Comparison of ENCODE assay signal across 13 mouse cellular contexts in genomic region chr4:137015934-137016333, GRCm38 (mm10). TPM values are rescaled to one million over a fixed set of nuclear protein-coding genes. Genes with fewer than 3 reads are reported as not detected.
DNase-seq lines count a peak whose midpoint lies in the region; ATAC-seq lines count a peak whose summit lies in the region.
"Had no signal": no experiment of that assay in that cellular context is flagged by ENCODE, and none has a peak within 500 bp of the region (broad histone marks: within the 10 kb centered on the region; RNA-seq: fewer than 3 reads in every experiment).

No protein-coding gene starts in this region.

- DNase-seq in left cerebral cortex, postnatal 4 days: peak; percentile 71
- no peak for DNase-seq in left cerebral cortex, postnatal 10 days (ENCODE audit: extremely low spot score in 1 of 2, low spot score in 2 of 2)
- peak; percentile 80 to 86 for DNase-seq in cerebellum, adult 18-20 months
- DNase-seq in yolk sac, embryonic 10.5 days (ENCODE audit: low spot score): no peak
- DNase-seq in adipocyte (ENCODE audit: low spot score): no peak
- DNase-seq in gastrocnemius, postnatal 25 days: no peak
- DNase-seq: heart, adult 18-20 months; kidney, postnatal 25 days; spleen, adult 18-20 months; thymus, adult 18-20 months had no signal

- H3K9me3 ChIP-seq in forebrain, embryonic 16.5 days (ENCODE audit: control insufficient read depth, low read length): no peaks in the 10 kb centered on the region
- no peaks in the 10 kb centered on the region for H3K9me3 ChIP-seq in neural tube, embryonic 14.5 days (ENCODE audit: control insufficient read depth, low read length)
- H3K9me3 ChIP-seq: liver, embryonic 15.5 days had no signal

- no peaks in the 10 kb centered on the region for H3K36me3 ChIP-seq in forebrain, embryonic 16.5 days (ENCODE audit: control insufficient read depth, insufficient read depth)
- no peaks in the 10 kb centered on the region for H3K36me3 ChIP-seq in neural tube, embryonic 14.5 days (ENCODE audit: control insufficient read depth, insufficient read depth, low read length)

- intact Hi-C loops in left cerebral cortex, postnatal 4 days (cut with DNase I): no loop called here
- intact Hi-C loops in left cerebral cortex, postnatal 10 days (cut with DNase I): no loop called here

- H3K27me3 ChIP-seq in forebrain, embryonic 16.5 days (replicated peaks; ENCODE audit: control insufficient read depth, insufficient read depth, low read length): no peaks in the 10 kb centered on the region
- H3K27me3 ChIP-seq in neural tube, embryonic 14.5 days (ENCODE audit: control insufficient read depth, insufficient read depth, low read length): no peaks in the 10 kb centered on the region
- H3K27me3 ChIP-seq: liver, embryonic 15.5 days had no signal

- H3K4me1 ChIP-seq in forebrain, embryonic 16.5 days (replicated peaks; ENCODE audit: control insufficient read depth, insufficient read depth, low read length): peaks cover 6% of the 10 kb centered on the region
- H3K4me1 ChIP-seq in neural tube, embryonic 14.5 days (ENCODE audit: control insufficient read depth, insufficient read depth, low read length): 0 out of 2 replicates have a peak, but pooled peaks cover 6% of the 10 kb centered on the region
- H3K4me1 ChIP-seq: liver, embryonic 15.5 days had no signal

- H3K4me2 ChIP-seq in forebrain, embryonic 16.5 days (ENCODE audit: low read length): no peak overlapping the region
- no peak overlapping the region for H3K4me2 ChIP-seq in neural tube, embryonic 14.5 days (ENCODE audit: low read depth, low read length)
- H3K4me2 ChIP-seq: liver, embryonic 15.5 days had no signal

- peak; percentile 75 for ATAC-seq in forebrain, embryonic 16.5 days
- ATAC-seq in neural tube, embryonic 14.5 days (ENCODE audit: low read depth): no peak; the same call in 1 of the 2 replicates

- WGBS in forebrain, embryonic 16.5 days: 23% methylated on average over 8 of the region's 8 CpGs
- 22% methylated on average over 8 of the region's 8 CpGs for WGBS in neural tube, embryonic 14.5 days

- no peak overlapping the region for H3K4me3 ChIP-seq in forebrain, embryonic 16.5 days (replicated peaks; ENCODE audit: low read length)
- H3K4me3 ChIP-seq in neural tube, embryonic 14.5 days (ENCODE audit: low read depth, low read length): no peak overlapping the region
- H3K4me3 ChIP-seq: liver, embryonic 15.5 days had no signal

- H3K9ac ChIP-seq in forebrain, embryonic 16.5 days (replicated peaks; ENCODE audit: low read depth, low read length): no peak overlapping the region
- no peak overlapping the region for H3K9ac ChIP-seq in neural tube, embryonic 14.5 days (replicated peaks; ENCODE audit: low read depth, low read length)
- H3K9ac ChIP-seq: liver, embryonic 15.5 days had no signal

- peak overlapping the region; percentile 10; the same call in 1 of the 2 replicates for H3K27ac ChIP-seq in forebrain, embryonic 16.5 days (ENCODE audit: low read length)
- H3K27ac ChIP-seq in neural tube, embryonic 14.5 days (ENCODE audit: low read depth, low read length): 0 out of 2 replicates have a peak overlapping the region, but pooled peaks have one; percentile 6
- H3K27ac ChIP-seq: liver, embryonic 15.5 days had no signal

RNA-seq across cellular contexts. Expression of gene Zbtb40, which starts 32.7 kb away (rescaled TPM):
- 10 to 100 TPM in 1 of 2 experiments, 1 to 10 TPM in 1; 8.8 to 12.7 TPM for total RNA-seq in left cerebral cortex, postnatal 4 days (2021)
- total RNA-seq in left cerebral cortex, postnatal 10 days (2021): 1 to 10 TPM; 6.6 to 7.2 TPM
- 5.3 and 6.0 TPM in 2 replicates for polyA plus RNA-seq in forebrain, embryonic 16.5 days (2015; fragmentation: Nextera tagmentation; extraction: Ambion mirVana)
- polyA plus RNA-seq in neural tube, embryonic 14.5 days (2014; fragmentation: Nextera tagmentation; extraction: Ambion mirVana): 4.7 and 4.8 TPM in 2 replicates
- total RNA-seq in gastrocnemius, postnatal 25 days (2021): 1 to 10 TPM; 6.5 to 7.6 TPM

RNA-seq across cellular contexts. Expression of gene Epha8, which starts 59.3 kb away (rescaled TPM):
- 10 to 100 TPM; 21.6 to 23.0 TPM for total RNA-seq in left cerebral cortex, postnatal 4 days (2021)
- 10 to 100 TPM; 13.5 to 15.0 TPM for total RNA-seq in left cerebral cortex, postnatal 10 days (2021)
- 3.7 and 6.7 TPM in 2 replicates for polyA plus RNA-seq in forebrain, embryonic 16.5 days (2015; fragmentation: Nextera tagmentation; extraction: Ambion mirVana)
- 9.9 and 13.1 TPM in 2 replicates for polyA plus RNA-seq in neural tube, embryonic 14.5 days (2014; fragmentation: Nextera tagmentation; extraction: Ambion mirVana)
- not detected for total RNA-seq in gastrocnemius, postnatal 25 days (2021)

Comparison
In these comparisons a context has a peak if more than half of its experiments do, and no peak if none do; other contexts are left out.
1. DNase-seq: peak in left cerebral cortex, postnatal 4 days (single experiment) and cerebellum, adult 18-20 months (2 of 2); none in left cerebral cortex, postnatal 10 days (0 of 2), yolk sac, embryonic 10.5 days (single experiment), adipocyte (single experiment) and gastrocnemius, postnatal 25 days (single experiment).
2. RNA of gene Epha8, which starts 59.3 kb away (total RNA-seq): 21.6 to 23.0 TPM in left cerebral cortex, postnatal 4 days and 13.5 to 15.0 TPM in left cerebral cortex, postnatal 10 days; not detected in gastrocnemius, postnatal 25 days; every median in the first group is over 10 times any median in the second.